Mouse (Mus musculus): ENCODE results near the gene Kctd7. TPM values are rescaled to one million over a fixed set of nuclear protein-coding genes. Genes with fewer than 3 reads are reported as not detected.
A peak's percentile ranks its signal among the peaks of the same experiment; 100 is the strongest.

The Kctd7 gene
- polyA plus RNA-seq, 1 experiment, result 8.7 TPM

- Histone ChIP-seq H3K4me1 (ENCODE audit: control insufficient read depth, insufficient read depth, low read length) (no peaks in the 10 kb centered on the region), H3K4me3 (ENCODE audit: insufficient read depth, low read length) (no peak overlapping the region), H3K27ac (ENCODE audit: insufficient read depth, low read length) (no peak overlapping the region)
- TF ChIP-seq CTCF (IDR thresholded peaks at IDR 0.05; ENCODE audit: extremely low read depth, insufficient read depth, low read length) (peak; percentile 91), POLR2A (IDR thresholded peaks at IDR 0.05; ENCODE audit: extremely low read depth, insufficient read depth, low read length) (no peak)
Observed at GRCm38 (mm10) chr5:130163670-130164069, 19.0 kb downstream of the Kctd7 start.

GRCm38 (mm10) chr5:130165213-130165612 lies 20.6 kb downstream of the Kctd7 start:
- H3K4me3 ChIP-seq (ENCODE audit: insufficient read depth, low read length), result no peak overlapping the region
- no peak overlapping the region for H3K27ac ChIP-seq (ENCODE audit: insufficient read depth, low read length)
- H3K4me1 ChIP-seq (ENCODE audit: control insufficient read depth, insufficient read depth, low read length), result no peaks in the 10 kb centered on the region
- TF ChIP-seq POLR2A (IDR thresholded peaks at IDR 0.05; ENCODE audit: extremely low read depth, insufficient read depth, low read length), result no peak
- TF ChIP-seq CTCF (IDR thresholded peaks at IDR 0.05; ENCODE audit: extremely low read depth, insufficient read depth, low read length), result no peak

- TF ChIP-seq POLR2A (IDR thresholded peaks at IDR 0.05; ENCODE audit: extremely low read depth, insufficient read depth, low read length) (no peak), CTCF (IDR thresholded peaks at IDR 0.05; ENCODE audit: extremely low read depth, insufficient read depth, low read length) (no peak)
- Histone ChIP-seq H3K27ac (ENCODE audit: insufficient read depth, low read length) (no peak overlapping the region), H3K4me3 (ENCODE audit: insufficient read depth, low read length) (no peak overlapping the region), H3K4me1 (ENCODE audit: control insufficient read depth, insufficient read depth, low read length) (peaks cover 6% of the 10 kb centered on the region)
Observed at GRCm38 (mm10) chr5:130169109-130169508, 24.4 kb downstream of the Kctd7 start.

GRCm38 (mm10) chr5:130170666-130171422 lies 26.2 kb downstream of the Kctd7 start:
- TF ChIP-seq POLR2A (IDR thresholded peaks at IDR 0.05; ENCODE audit: extremely low read depth, insufficient read depth, low read length), result no peak
- no peak for TF ChIP-seq CTCF (IDR thresholded peaks at IDR 0.05; ENCODE audit: extremely low read depth, insufficient read depth, low read length)

GRCm38 (mm10) chr5:130171423-130171954 lies 26.8 kb downstream of the Kctd7 start, which contains the start of gene Rabgef1:
Rabgef1 (plus strand) TSS chr5:130171798.
- H3K4me3 ChIP-seq (ENCODE audit: insufficient read depth, low read length), result peak within 1 kb of the TSS; percentile 88
- H3K4me1 ChIP-seq (ENCODE audit: control insufficient read depth, insufficient read depth, low read length), result peaks cover 6% of the 10 kb centered on the region
- peak within 1 kb of the TSS; percentile 96 for H3K27ac ChIP-seq (ENCODE audit: insufficient read depth, low read length)
- no peak for TF ChIP-seq CTCF (IDR thresholded peaks at IDR 0.05; ENCODE audit: extremely low read depth, insufficient read depth, low read length)
- peak; percentile 97 for TF ChIP-seq POLR2A (IDR thresholded peaks at IDR 0.05; ENCODE audit: extremely low read depth, insufficient read depth, low read length)

More at GRCm38 (mm10) chr5:130170666-130171422, 26.2 kb downstream of the Kctd7 start:
- peaks cover 6% of the 10 kb centered on the region for H3K4me1 ChIP-seq (ENCODE audit: control insufficient read depth, insufficient read depth, low read length)
- peak overlapping the region; percentile 88 for H3K4me3 ChIP-seq (ENCODE audit: insufficient read depth, low read length)
- peak overlapping the region; percentile 96 for H3K27ac ChIP-seq (ENCODE audit: insufficient read depth, low read length)

GRCm38 (mm10) chr5:130171956-130172601 lies 27.4 kb downstream of the Kctd7 start:
- peak overlapping the region; percentile 88 for H3K4me3 ChIP-seq (ENCODE audit: insufficient read depth, low read length)
- 0 out of 2 replicates have a peak overlapping the region, but pooled peaks have one; percentile 38 for H3K27ac ChIP-seq (ENCODE audit: insufficient read depth, low read length)
- no peak for TF ChIP-seq POLR2A (IDR thresholded peaks at IDR 0.05; ENCODE audit: extremely low read depth, insufficient read depth, low read length)
- no peak for TF ChIP-seq CTCF (IDR thresholded peaks at IDR 0.05; ENCODE audit: extremely low read depth, insufficient read depth, low read length)
- peaks cover 6% of the 10 kb centered on the region for H3K4me1 ChIP-seq (ENCODE audit: control insufficient read depth, insufficient read depth, low read length)

GRCm38 (mm10) chr5:130173012-130173411 lies 28.4 kb downstream of the Kctd7 start:
- Histone ChIP-seq H3K4me3 (ENCODE audit: insufficient read depth, low read length) (peak overlapping the region; percentile 88; the same call in 1 of the 2 replicates), H3K4me1 (ENCODE audit: control insufficient read depth, insufficient read depth, low read length) (peaks cover 6% of the 10 kb centered on the region), H3K27ac (ENCODE audit: insufficient read depth, low read length) (no peak overlapping the region)
- TF ChIP-seq POLR2A (IDR thresholded peaks at IDR 0.05; ENCODE audit: extremely low read depth, insufficient read depth, low read length) (no peak), CTCF (IDR thresholded peaks at IDR 0.05; ENCODE audit: extremely low read depth, insufficient read depth, low read length) (no peak)

GRCm38 (mm10) chr5:130177871-130178270 lies 33.2 kb downstream of the Kctd7 start:
- no peak overlapping the region for H3K27ac ChIP-seq (ENCODE audit: insufficient read depth, low read length)
- TF ChIP-seq CTCF (IDR thresholded peaks at IDR 0.05; ENCODE audit: extremely low read depth, insufficient read depth, low read length) (no peak), POLR2A (IDR thresholded peaks at IDR 0.05; ENCODE audit: extremely low read depth, insufficient read depth, low read length) (no peak)
- no peak overlapping the region for H3K4me3 ChIP-seq (ENCODE audit: insufficient read depth, low read length)
- H3K4me1 ChIP-seq (ENCODE audit: control insufficient read depth, insufficient read depth, low read length), result peaks cover 6% of the 10 kb centered on the region

GRCm38 (mm10) chr5:130180362-130180761 lies 35.7 kb downstream of the Kctd7 start:
- Histone ChIP-seq H3K27ac (ENCODE audit: insufficient read depth, low read length) (no peak overlapping the region), H3K4me3 (ENCODE audit: insufficient read depth, low read length) (no peak overlapping the region), H3K4me1 (ENCODE audit: control insufficient read depth, insufficient read depth, low read length) (peaks cover 1% of the 10 kb centered on the region; the same call in 1 of the 2 replicates)
- TF ChIP-seq CTCF (IDR thresholded peaks at IDR 0.05; ENCODE audit: extremely low read depth, insufficient read depth, low read length) (no peak), POLR2A (IDR thresholded peaks at IDR 0.05; ENCODE audit: extremely low read depth, insufficient read depth, low read length) (no peak)
